ENCODE assay signal across 21 mouse cellular contexts in the genomic region with DNA sequence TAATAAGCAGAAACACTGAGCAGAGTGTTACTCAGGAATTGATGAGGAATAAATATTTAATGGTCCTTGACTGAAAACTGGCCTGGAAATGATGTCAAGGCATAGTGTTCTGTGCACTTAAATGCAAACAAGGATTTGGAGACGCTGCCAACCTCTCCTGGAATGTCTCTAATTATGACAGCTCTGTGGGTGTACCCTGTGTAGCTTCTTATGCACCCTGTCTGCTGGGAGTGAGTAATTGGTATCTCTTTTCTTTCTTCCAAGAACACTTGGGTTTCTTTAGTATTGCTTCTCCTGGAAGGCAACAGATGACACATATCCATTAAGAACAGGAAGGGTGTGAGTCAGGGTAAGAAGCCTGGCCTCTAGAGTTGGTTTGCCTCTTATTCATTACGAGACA. TPM values are rescaled to one million over a fixed set of nuclear protein-coding genes. Genes with fewer than 3 reads are reported as not detected.
"Had no signal": no experiment of that assay in that cellular context is flagged by ENCODE, and none has a peak within 500 bp of the region (broad histone marks: within the 10 kb centered on the region; RNA-seq: fewer than 3 reads in every experiment).

No protein-coding gene starts in this region.

- H3K9me3 ChIP-seq: limb, embryonic 15.5 days; liver, embryonic 12.5 days; midbrain, embryonic 10.5 days; midbrain, embryonic 15.5 days; neural tube, embryonic 13.5 days had no signal

- H3K27ac ChIP-seq: kidney, postnatal 0 days; layer of hippocampus, adult 2 months; limb, embryonic 15.5 days; liver, embryonic 12.5 days; midbrain, embryonic 10.5 days; midbrain, embryonic 15.5 days; neural tube, embryonic 13.5 days had no signal

- H3K27me3 ChIP-seq: limb, embryonic 15.5 days; liver, embryonic 12.5 days; midbrain, embryonic 15.5 days; neural tube, embryonic 13.5 days had no signal

- H3K36me3 ChIP-seq: limb, embryonic 15.5 days; liver, embryonic 12.5 days; midbrain, embryonic 10.5 days; midbrain, embryonic 15.5 days; neural tube, embryonic 13.5 days had no signal

- H3K9ac ChIP-seq: limb, embryonic 15.5 days; liver, embryonic 12.5 days; lung, embryonic 14.5 days; midbrain, embryonic 15.5 days; neural tube, embryonic 13.5 days had no signal

- H3K4me1 ChIP-seq: limb, embryonic 15.5 days; liver, embryonic 12.5 days; midbrain, embryonic 10.5 days; midbrain, embryonic 15.5 days; neural tube, embryonic 13.5 days had no signal

- DNase-seq: kidney, adult 8-10 months; kidney, postnatal 36 days; layer of hippocampus, postnatal 36 days; lung, embryonic 14.5 days; lung, postnatal 10 days; lung, postnatal 4 days; retina, postnatal 1 day; right cerebral cortex, postnatal 4 days; spleen, adult 18-20 months; thymus, adult 2 months; thymus, postnatal 36 days had no signal

- H3K4me3 ChIP-seq: layer of hippocampus, adult 2 months; limb, embryonic 15.5 days; liver, embryonic 12.5 days; midbrain, embryonic 10.5 days; midbrain, embryonic 15.5 days; neural tube, embryonic 13.5 days had no signal

- H3K4me2 ChIP-seq: limb, embryonic 15.5 days; liver, embryonic 12.5 days; lung, embryonic 14.5 days; midbrain, embryonic 15.5 days; neural tube, embryonic 13.5 days had no signal

- ATAC-seq: intestine, embryonic 16.5 days; liver, embryonic 12.5 days; midbrain, embryonic 15.5 days had no signal

RNA-seq across cellular contexts. Expression of gene Cadps, which starts 42.4 kb away (rescaled TPM):
- total RNA-seq: megakaryocyte, adult 5-6 weeks had no signal
- polyA plus RNA-seq: liver, embryonic 16.5 days had no signal
